Comparison of ENCODE assay signal across 7 mouse cellular contexts in the genomic region with DNA sequence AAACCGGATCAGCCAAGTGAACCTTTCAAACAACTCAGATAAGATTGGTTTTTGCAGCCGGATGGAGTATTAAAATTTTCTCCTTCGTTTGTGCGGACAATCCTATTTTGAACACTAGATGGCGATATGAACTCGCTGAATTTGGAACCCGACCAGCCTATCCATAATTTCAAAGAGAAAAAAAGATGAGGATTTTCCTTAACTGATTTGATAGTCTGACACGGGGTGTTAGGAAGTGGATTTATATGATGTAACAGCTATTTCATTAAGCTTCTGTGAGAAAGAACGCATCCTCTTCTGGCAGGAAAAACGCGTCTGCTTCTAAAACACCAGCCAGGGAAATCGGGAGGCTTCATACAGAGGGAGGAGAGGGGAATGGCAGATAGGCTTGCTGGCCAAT. TPM values are rescaled to one million over a fixed set of nuclear protein-coding genes. Genes with fewer than 3 reads are reported as not detected.
A peak's percentile ranks its signal among the peaks of the same experiment; 100 is the strongest.
DNase-seq lines count a peak whose midpoint lies in the region; ATAC-seq and TF ChIP-seq lines count a peak whose summit lies in the region.

No protein-coding gene starts in this region.

- H3K4me1 ChIP-seq in ES-E14 (ENCODE audit: control insufficient read depth in 2 of 2, insufficient read depth in 2 of 2, low read length in 2 of 2, poor library complexity in 1 of 2), result no peaks in the 10 kb centered on the region
- no peaks in the 10 kb centered on the region for H3K4me1 ChIP-seq in stomach, postnatal 0 days (replicated peaks; ENCODE audit: control insufficient read depth, insufficient read depth)

- no peak for ATAC-seq in stomach, postnatal 0 days (ENCODE audit: low FRiP score, low TSS enrichment)

- H3K4me3 ChIP-seq in ES-E14 (ENCODE audit: insufficient read depth in 1 of 2, low read depth in 1 of 2, low read length in 2 of 2, poor library complexity in 1 of 2, severe bottlenecking in 1 of 2), result no peak overlapping the region
- no peak overlapping the region for H3K4me3 ChIP-seq in stomach, postnatal 0 days (ENCODE audit: low read depth, low read length)

- no peaks in the 10 kb centered on the region for H3K9me3 ChIP-seq in ES-E14 (ENCODE audit: control insufficient read depth, insufficient read depth, low read depth, low read length)
- H3K9me3 ChIP-seq in stomach, postnatal 0 days (ENCODE audit: control insufficient read depth, low read length), result no peaks in the 10 kb centered on the region

- WGBS in stomach, postnatal 0 days, result 6% methylated on average over 12 of the region's 12 CpGs

- in situ Hi-C loops in ES-E14 (cut with MboI; ENCODE audit: low sequenced_read_pairs in 2 of 2, unreplicated experiment in 2 of 2), result no loop called here

- 0 out of 2 replicates have a peak overlapping the region, but pooled peaks have one; percentile 18 for H3K4me2 ChIP-seq in stomach, postnatal 0 days (replicated peaks; ENCODE audit: low read depth)

- peak; percentile 84 for TF ChIP-seq CTCF in stomach, postnatal 0 days (IDR thresholded peaks at IDR 0.05; ENCODE audit: low read depth)

- TF ChIP-seq EP300 in stomach, postnatal 0 days (optimal IDR thresholded peaks at IDR 0.05), result no peak

- DNase-seq in left cerebral cortex, postnatal 14 days (ENCODE audit: low spot score in 2 of 2), result peak; percentile 55 to 65
- DNase-seq in left cerebral cortex, postnatal 36 days (ENCODE audit: low spot score in 2 of 2), result no peak
- no peak for DNase-seq in ES-E14 (ENCODE audit: low read depth, low spot score)
- peak; percentile 17 for DNase-seq in c-Kit-positive CD71-positive TER-119-positive erythroid progenitor cells, embryonic 14.5 days (ENCODE audit: low spot score)
- DNase-seq in heart, postnatal 10 days, result peak; percentile 49 to 71
- DNase-seq in lung, postnatal 10 days, result peak; percentile 43
- no peak for DNase-seq in stomach, postnatal 0 days (ENCODE audit: low spot score)

- no peak overlapping the region for H3K9ac ChIP-seq in ES-E14 (ENCODE audit: insufficient read depth, low read depth, low read length, poor library complexity, severe bottlenecking)
- no peak overlapping the region for H3K9ac ChIP-seq in stomach, postnatal 0 days (ENCODE audit: low read length)

- no peaks in the 10 kb centered on the region for H3K36me3 ChIP-seq in ES-E14 (ENCODE audit: control insufficient read depth, insufficient read depth, low read length, poor library complexity, severe bottlenecking)
- H3K36me3 ChIP-seq in stomach, postnatal 0 days (ENCODE audit: control insufficient read depth, insufficient read depth, low read length), result no peaks in the 10 kb centered on the region

- intact Hi-C loops in left cerebral cortex, postnatal 14 days (cut with DNase I), result loop anchor here (5.0 kb wide), 3 partner anchors 374 to 829 kb away; no protein-coding TSS in a partner anchor
- intact Hi-C loops in left cerebral cortex, postnatal 36 days (cut with DNase I), result loop anchor here (2.0 to 10.0 kb wide), 3 partner anchors 310 to 936 kb away; no protein-coding TSS in a partner anchor
- intact Hi-C loops in heart, postnatal 10 days (cut with DNase I), result loop anchor here (1.0 to 10.0 kb wide), 8 partner anchors 159 to 754 kb away; partner anchors contain the start of gene Nek7

- no peak overlapping the region for H3K27ac ChIP-seq in ES-E14 (ENCODE audit: insufficient read depth, low read depth, low read length, poor library complexity, severe bottlenecking)
- H3K27ac ChIP-seq in stomach, postnatal 0 days (replicated peaks), result no peak overlapping the region

- no peaks in the 10 kb centered on the region for H3K27me3 ChIP-seq in stomach, postnatal 0 days (ENCODE audit: control insufficient read depth, insufficient read depth, low read length)

TF ChIP-seq in ES-E14, 5 proteins besides CTCF, POLR2A, EP300 and RAD21:
- TF ChIP-seq ZNF384 (IDR thresholded peaks at IDR 0.05; ENCODE audit: low read depth, low read length) (no peak), ZC3H11A (IDR thresholded peaks at IDR 0.05; ENCODE audit: borderline replicate concordance, low read depth, low read length) (peak; percentile 63; the same call in 1 of the 2 replicates)
TF ChIP-seq in ES-E14: peak in this region for 1.

RNA-seq across cellular contexts. Expression of gene Atp6v1g3, which starts 54.8 kb away (rescaled TPM):
- not detected for total RNA-seq in left cerebral cortex, postnatal 14 days (2021)
- not detected for total RNA-seq in left cerebral cortex, postnatal 36 days (2021)
- not detected in 2 replicates for total RNA-seq in ES-E14 (2012; rRNA removed)
- total RNA-seq in heart, postnatal 10 days (2021), result not detected
- polyA plus RNA-seq in stomach, postnatal 0 days (2015; fragmentation: Nextera tagmentation; extraction: Ambion mirVana), result not detected in 2 replicates

Comparison
In these comparisons a context has a peak if more than half of its experiments do, and no peak if none do; other contexts are left out.
1. DNase-seq: peak in left cerebral cortex, postnatal 14 days (2 of 2), c-Kit-positive CD71-positive TER-119-positive erythroid progenitor cells, embryonic 14.5 days (single experiment), heart, postnatal 10 days (2 of 2) and lung, postnatal 10 days (single experiment); none in left cerebral cortex, postnatal 36 days (0 of 2), ES-E14 (single experiment) and stomach, postnatal 0 days (single experiment).